Mouse (Mus musculus): Measurements from ENCODE around the gene Zfp354a.
"Not testable (repeated sequence)": the region's sequence is repeated elsewhere in the genome, so short reads cannot be mapped to it uniquely, and the experiment has no call there.

Gene Zfp354a

DNA sequence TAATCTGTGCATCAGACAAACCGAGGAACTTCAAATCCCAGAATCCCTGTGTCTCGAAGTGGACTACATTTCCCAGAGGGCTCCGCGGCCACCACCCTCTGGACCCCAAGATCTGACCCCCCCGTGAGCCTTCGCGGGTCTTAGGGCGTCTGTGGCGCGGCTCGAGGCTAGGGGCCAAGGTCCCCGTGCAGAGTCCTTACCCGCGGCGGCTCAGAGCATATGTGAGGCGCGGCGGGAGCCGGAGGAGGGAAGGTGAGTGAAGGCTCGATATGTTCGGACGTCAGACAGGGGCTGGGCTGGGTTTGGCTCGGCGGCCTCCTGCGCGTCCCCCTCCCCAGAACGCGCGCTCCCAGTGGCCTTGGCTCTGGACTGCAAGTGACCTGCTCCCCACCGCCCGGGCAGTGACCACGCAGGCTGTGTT, at the start of gene Zfp354a:
Gene Zfp354a, plus strand, starts transcription at position 107 of the 421 bp plus-strand sequence.
- peak; percentile 79 to 80 for DNase-seq (ENCODE audit: low spot score in 2 of 2)

DNA sequence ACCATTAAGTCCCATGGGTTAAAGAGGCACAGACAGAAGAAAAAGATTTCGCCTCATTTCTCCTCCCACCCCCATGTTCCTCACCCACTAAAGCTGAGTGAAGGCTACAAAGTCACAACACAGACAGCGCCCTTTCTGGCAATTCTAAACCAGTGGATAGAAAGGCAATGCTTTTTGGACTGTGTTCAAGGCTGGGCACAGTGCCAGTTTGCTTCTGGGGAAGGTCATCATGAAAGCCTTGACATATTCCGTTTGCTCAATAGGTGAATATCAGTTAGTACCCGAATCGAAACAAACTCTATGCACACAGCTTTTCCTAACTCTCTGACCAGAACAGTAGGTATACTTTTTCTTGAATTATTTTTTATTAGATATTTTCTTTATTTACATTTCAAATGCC, 47.2 kb upstream of the Zfp354a start:
- DNase-seq (ENCODE audit: low spot score in 2 of 2): no peak

DNA sequence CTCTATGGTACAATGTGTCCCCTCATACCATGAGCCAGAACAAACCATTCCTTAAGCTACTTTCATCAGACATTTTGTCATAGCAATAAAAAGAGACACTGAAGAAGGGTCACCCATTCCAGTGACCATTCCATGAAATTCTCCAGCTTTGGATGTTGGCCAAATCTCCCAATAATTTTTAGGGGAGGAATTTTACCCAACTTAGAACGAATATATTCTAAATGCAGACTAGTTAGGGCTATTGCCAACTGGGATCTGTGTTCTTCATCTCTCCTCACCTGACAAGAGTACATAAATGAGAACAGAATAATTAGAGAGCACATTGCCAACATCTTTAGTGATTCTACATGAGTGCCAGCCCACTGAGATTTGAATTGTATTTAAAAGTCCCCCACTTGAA, 45.1 kb upstream of the Zfp354a start, which contains the start of gene Olfr54:
Gene Olfr54, plus strand, starts transcription at position 301 of the 400 bp plus-strand sequence.
- DNase-seq (ENCODE audit: low spot score in 2 of 2): no peak

DNA sequence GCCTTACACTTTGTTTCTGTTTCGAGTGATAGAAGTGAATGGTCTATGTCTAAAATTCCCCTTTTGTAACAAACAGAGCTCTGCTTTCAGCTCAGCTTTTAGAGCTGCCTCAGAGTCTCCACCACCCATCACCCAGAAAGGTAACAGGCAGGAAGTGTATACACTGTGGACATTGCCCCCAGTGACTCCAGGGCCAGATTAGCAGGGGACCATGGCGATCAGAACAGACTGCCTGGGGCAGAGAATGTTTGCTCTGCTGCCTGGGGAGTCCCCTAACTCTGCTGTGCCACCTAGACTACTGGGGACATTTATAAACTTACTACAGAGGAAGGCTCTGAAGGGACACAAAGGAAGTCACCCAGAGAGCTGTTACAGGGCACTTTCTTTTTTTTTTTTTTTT, 42.7 kb upstream of the Zfp354a start:
- no peak for DNase-seq (ENCODE audit: low spot score in 2 of 2)

DNA sequence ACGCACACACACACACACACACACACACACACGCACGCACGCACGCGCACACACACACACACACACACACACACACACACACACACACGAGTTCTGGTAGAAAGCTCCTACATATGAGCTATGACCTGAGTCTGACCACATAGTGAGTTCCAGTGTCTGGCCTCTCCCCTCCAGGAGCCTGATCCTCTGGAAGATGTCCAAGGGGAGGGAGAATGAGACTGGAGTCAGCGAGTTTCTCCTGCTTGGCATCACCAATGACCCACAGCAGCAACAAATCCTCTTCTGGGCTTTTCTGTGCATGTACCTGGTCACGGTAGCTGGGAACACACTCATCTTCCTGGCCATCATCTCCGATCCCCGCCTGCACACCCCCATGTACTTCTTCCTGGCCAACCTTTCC, 32.2 kb upstream of the Zfp354a start:
- not testable (repeated sequence) for DNase-seq (ENCODE audit: low spot score in 2 of 2)

DNA sequence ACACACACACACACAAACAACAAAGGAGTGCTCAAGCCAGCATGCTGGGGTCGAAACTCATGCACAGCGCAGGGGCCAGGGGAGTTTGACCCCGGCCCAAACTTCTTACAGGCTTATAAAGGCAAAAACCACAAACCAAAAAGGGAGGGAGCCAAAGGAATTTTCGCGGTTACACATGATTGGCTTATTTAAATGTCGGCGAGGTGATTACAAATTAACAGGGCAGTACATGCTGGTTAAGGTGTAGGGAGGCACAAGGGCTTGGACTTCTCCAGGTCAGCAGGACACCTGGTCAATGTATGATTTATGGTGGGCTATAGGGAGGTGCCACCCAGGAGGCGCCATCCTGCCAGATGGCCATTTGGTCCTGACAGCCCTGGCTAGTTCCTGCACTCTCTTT, 29.7 kb upstream of the Zfp354a start:
- DNase-seq (ENCODE audit: low spot score in 2 of 2): not testable (repeated sequence)

DNA sequence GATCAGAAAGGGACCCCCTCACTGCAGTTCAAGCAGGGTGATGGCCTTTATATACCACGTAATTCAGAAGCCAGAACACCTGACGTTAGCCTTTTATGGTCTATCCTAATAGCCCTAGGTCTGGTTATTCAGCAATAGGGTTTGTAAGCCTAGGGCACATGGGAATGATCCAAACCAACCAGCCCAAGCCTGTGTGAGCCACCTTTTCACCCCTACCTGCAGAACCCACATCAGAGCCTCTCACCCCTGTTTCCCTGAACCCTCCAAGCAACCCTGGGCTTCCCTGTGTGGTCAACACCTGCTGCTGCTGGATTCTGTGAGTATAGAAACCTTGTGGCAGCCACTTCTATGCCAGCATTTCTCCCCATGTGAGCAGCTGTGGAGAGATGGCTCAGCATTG, 28.8 kb upstream of the Zfp354a start:
- DNase-seq (ENCODE audit: low spot score in 2 of 2): no peak

DNA sequence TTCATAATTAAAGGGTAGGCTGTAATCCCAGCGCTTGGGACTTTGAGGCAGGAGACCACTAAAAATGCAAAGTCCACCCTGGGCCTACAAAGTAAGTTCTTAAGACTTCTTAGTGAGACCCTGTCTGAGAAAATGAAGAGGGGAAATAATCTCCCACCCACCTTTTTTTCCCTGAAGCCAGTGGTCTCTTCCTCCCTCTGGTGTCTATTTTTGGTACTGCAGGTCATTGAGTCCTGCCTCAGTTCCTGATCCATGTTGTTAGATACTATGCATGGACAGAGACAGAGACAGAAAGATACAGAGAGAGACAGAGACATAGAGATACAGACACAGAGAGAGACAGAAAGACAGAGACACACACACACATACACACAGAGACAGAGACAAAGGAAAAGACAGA, 26.2 kb upstream of the Zfp354a start:
- peak in 1 of 2 experiments; percentile 24 for DNase-seq (ENCODE audit: low spot score in 2 of 2)

DNA sequence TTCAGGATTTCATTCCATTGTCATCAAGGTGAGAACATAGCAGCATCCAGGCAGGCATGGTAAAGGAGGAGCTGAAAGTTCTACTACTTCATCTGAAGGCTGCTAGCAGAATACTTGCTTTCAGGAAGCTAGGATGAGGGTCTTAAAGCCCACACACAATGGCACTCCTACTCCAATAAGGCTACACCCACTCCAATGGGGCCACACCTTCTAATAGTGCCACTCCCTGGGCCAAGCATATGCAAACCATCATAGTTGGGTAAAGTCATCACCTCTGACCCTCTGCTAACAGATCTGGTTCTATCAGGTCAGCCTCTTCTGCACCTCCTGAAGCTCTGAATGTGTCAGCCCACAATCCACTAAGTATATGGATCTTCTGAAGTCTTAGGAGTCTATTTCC, 24.9 kb upstream of the Zfp354a start:
- DNase-seq (ENCODE audit: low spot score in 2 of 2): not testable (repeated sequence)

DNA sequence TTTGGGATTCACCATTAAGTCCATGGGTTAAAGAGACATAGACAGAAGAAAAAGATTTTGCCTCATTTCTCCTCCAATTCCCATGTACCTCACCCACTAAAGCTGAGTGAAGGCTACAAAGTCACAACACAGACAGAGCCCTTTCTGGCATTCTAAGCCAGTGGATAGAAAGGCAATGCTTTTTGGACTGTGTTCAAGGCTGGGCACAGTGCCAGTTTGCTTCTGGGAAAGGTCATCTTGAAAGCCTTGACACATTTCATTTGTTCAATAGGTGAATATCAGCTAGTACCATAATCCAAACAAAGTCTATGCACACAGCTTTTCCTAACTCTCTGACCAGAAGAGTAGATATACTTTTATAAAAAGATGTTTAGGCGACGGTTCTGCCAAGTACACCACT, 23.1 kb upstream of the Zfp354a start:
- no peak for DNase-seq (ENCODE audit: low spot score in 2 of 2)

DNA sequence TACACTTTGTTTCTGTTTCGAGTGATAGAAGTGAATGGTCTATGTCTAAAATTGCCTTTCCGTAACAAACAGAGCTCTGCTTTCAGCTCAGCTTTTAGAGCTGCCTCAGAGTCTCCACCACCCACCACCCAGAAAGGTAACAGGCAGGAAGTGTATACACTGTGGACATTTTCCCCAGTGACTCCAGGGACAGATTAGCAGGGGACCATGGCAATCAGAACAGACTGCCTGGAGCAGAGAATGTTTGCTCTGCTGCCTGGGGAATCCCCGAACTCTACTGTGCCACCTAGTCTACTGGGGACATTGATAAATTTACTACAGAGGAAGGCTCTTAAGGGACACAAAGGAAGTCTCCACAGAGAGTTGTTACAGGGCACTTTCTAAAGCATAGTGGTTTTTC, 14.3 kb upstream of the Zfp354a start:
- not testable (repeated sequence) for DNase-seq (ENCODE audit: low spot score in 2 of 2)

DNA sequence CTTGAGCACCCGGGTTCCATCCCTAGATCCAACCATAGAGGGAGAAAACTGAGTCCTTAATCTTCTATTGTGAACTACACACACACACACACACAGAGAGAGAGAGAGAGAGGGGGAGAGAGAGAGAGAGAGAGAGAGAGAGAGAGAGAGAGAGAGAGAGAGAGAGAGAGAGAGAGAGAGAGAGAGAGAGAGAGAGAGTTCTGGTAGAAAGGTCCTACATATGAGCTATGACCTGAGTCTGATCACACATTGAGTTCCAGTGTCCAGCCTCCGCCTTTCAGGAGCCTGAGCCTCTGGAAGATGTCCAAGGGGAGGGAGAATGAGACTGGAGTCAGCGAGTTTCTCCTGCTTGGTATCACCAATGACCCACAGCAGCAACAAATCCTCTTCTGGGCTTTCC, 11.2 kb upstream of the Zfp354a start, which contains the start of gene Olfr1375:
Gene Olfr1375, plus strand, starts transcription at position 301 of the 400 bp plus-strand sequence.
- DNase-seq (ENCODE audit: low spot score in 2 of 2): not testable (repeated sequence)

DNA sequence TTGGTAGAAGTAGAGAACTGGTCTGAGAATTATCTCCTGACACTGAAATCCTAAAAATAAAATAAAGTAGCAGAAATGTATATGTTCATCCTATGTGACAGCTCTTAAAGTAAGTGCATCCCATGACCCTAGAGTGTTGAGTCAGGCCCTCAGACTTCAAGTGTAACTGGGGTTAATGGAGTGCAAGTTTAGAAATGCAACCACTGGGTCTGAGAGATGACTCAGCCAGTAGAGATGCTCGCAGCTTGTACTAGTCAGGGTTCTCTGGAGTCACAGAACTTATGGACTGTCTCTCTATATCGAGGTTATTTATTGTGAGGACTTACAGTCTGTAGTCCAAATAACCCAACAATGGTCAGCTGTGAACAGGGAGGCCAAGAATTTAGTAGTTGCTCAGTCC, 7.4 kb upstream of the Zfp354a start:
- no peak for DNase-seq (ENCODE audit: low spot score in 2 of 2)

DNA sequence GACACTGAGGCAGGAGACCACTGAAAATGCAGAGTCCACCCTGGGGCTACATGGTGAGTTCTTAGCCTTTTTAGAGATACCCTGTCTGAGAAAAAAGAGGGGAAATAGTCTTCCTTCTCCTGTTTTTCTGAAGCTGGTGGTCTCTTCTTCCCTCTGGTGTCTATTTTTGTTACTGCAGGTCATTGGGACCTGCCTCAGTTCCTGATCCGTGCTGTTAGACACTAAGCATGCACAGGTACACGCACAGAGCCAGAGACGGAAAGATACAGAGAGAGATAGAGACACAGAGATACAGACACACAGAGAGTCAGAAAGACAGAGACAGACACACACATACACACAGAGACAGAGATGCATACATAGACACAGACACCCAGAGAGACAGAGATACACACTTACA, 5.8 kb upstream of the Zfp354a start:
- no peak for DNase-seq (ENCODE audit: low spot score in 2 of 2)

DNA sequence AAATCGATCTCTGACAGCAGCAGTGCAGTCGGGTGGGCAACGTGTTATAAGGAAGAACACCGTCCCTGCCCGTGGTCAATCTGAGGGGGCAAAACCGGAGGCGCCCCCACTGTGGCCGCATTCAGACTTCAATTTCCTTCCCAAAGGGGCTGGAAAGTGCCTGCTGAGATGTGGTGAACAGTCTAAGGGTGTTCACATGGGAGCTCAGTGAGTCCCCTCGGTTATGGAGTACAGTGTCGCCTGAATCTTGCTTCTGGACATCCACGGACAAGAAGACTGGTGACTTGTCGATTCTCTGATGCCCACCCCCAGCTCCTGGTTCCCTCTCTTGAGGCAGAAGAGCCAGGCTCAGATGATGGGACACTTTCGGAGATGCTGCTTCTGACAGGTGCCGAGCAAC, 583 bp downstream of the Zfp354a start:
- no peak for DNase-seq (ENCODE audit: low spot score in 2 of 2)

DNA sequence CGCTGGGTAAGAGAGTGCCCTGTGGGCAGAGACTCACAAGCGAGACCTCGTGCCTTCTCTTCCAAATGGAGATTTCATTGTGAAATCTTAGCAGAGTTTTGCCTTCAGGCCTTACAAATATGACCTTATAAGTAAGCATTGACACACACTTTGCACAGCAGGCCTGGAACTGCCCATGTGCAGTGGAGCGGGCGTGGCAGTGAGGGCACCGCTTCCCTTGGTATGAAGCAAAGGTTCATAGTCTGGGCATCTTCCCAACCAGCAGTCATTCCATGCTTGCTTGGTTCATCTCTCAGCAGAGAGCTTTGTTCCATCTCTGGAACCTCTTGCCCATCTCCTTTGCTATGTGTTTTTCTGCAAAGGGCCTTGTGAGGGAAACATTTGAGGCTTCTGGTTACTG, 1.9 kb downstream of the Zfp354a start:
- no peak for DNase-seq (ENCODE audit: low spot score in 2 of 2)

DNA sequence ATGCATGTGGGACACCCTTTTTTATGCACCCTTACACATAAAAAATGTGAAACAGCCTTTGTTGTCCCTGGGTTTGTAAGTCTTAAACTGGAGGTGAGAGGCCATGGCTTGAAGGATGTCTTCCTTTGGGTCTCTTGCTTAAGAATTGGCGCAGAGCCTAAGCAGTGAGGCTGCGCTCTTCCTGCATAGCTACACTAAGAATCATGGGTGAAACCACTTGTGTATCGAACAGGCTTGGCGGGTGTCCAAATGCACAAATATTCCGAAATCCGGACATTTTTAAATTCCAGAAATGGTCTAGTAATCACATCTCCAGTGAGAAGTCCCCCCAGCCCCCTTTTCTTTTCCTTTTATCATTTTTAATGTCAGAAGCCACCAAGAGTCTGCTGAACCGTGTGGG, 4.2 kb downstream of the Zfp354a start:
- DNase-seq (ENCODE audit: low spot score in 2 of 2): no peak

DNA sequence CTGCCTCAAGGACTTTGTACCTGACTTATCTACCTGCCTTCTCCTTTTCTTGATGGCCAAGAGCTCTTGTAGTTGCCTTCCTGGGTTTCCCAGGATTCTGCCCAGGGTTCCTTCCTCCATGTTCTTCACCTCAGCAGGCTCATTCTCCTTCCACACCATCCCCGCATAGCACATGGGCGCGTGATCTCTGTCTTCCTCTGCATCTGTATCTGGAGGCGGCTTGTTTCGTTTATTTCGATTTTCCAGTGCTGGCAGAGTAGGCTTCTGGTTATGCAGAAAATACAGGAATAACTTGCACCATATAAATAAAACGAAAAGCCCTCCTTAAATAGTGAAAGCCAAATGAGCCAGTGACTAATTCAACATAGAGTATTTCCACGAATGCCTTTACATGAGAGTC, 4.8 kb downstream of the Zfp354a start:
- peak; percentile 31 to 53 for DNase-seq (ENCODE audit: low spot score in 2 of 2)

DNA sequence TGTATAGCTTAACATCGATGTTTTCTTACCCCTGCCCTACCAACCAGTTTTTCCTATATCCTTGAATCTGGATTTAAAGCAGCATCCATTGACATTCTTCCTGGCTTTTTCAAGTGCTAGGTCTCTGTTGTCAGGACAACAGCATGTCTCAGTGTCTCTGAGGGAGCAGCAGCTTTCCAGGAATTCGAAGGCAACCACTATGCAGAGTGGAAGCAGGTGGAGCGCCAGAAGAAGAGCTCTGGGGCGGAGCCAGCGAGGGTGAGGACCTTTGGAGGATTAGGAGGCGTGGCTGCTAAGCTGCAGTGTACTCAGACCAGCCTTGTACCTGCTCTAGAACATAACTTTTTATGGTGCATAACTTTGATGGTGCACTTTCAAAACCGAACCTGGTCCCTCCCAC, 25.5 kb downstream of the Zfp354a start:
- no peak for DNase-seq (ENCODE audit: low spot score in 2 of 2)

DNA sequence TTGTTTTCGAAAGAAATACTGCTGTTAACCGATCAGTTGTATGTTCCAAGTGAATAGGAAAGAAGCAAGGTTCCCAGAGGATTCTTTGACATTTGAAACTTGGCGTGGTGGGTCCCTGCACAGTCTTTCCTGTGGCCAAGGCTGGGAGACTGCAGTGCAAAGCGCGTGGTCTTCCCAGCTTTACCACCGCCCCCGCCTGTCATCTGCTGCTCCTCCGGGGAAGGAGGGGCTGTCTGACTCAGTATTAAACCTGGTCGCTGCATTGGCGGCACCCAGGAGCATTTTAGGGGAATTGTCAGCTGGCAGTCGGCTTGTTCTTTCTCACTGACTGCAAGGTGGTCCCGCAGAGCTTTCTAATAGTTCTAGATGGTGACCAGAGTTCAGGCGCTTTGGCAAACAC, 26.2 kb downstream of the Zfp354a start:
- DNase-seq (ENCODE audit: low spot score in 2 of 2): peak; percentile 21 to 54

DNA sequence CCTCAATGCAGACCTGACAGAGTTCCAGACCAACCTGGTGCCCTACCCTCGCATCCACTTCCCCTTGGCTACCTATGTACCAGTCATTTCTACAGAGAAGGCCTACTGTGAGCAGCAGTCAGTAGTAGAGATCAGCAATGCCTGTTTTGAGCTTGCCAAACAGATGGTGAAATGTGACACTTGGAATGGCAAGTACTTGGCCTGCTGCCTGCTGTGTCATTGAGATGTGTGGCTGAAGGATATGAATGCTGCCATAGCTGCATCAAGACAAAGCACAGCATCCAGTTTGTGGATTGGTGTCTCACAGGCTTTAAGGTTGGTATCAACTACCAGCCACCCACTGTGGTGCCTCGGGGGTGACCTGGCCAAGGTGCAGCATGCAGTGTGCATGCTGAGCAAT, 48.2 kb downstream of the Zfp354a start:
- DNase-seq (ENCODE audit: low spot score in 2 of 2): no peak

DNA sequence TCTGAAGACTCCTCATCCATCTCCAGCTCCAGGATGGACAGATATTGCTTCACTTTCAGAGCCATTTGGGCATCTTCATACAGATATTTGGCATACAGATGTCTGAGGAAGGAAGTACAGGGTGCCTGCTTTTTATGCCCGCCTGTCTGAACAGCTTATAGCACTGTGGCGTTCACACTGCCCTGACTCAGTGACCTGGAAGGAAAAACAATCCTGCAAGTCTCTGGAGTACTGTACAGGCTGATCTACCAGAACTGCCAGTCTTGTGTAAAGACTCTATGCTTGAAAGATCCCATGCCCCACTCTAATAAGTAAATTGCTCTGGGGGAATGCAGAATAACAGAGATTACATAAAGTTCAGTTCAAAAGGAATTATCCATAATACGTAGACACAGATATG, 51.6 kb downstream of the Zfp354a start:
- no peak for DNase-seq (ENCODE audit: low spot score in 2 of 2)
